7 mouse cellular contexts compared by ENCODE assay signal in the genomic region with DNA sequence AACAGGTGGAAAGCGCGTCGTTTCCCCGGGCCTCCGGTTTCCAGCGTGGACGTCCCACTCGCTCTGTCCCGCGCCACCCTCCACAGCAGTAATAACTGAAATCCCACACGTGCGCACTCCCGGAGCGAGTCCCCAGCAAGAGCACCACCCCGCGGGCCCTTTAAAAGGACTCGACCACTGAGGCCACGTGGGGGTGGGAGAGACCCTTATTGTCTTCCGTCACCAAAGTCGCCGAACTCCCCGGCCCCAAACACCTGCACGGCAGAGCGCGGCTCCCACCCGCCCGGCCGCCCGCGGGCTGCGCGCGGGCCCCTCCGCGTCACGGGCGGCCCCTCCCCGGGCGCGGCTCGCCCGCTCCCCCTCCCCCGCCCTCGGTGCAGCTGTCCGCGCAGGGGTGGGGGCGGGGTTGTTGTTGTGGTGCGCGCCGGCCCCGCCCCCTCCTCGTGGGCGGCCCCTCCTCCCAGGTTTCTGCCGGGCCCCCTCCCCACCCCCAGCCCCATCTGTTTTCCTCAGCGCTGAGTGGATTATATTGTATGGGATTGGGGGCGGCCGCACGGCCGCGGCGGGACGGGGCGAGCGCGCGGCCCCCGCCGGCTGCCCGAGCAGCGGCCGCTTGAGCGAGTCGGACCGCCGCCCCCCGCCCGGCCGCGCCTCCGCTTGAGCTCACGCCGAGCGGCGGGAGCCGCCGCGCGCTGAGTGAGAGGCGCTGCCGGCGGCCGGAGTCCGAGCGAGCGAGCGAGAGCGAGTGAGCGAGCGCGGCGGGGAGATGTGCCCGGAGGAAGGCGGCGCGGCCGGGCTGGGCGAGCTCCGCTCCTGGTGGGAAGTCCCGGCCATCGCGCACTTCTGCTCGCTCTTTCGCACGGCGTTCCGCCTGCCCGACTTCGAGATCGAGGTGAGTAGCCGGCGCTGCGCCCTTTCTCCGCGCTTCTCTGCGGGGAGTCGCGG. TPM values are rescaled to one million over a fixed set of nuclear protein-coding genes. Genes with fewer than 3 reads are reported as not detected.
A peak's percentile ranks its signal among the peaks of the same experiment; 100 is the strongest.
DNase-seq lines count a peak whose midpoint lies in the region; ATAC-seq lines count a peak whose summit lies in the region.

A gene (plus strand): TSS at position 554 of the 945 bp plus-strand sequence.

- peak; percentile 86 for DNase-seq in adrenal gland, postnatal 14 days
- peak; percentile 80 for DNase-seq in embryo, embryonic 11.5 days (ENCODE audit: low read depth, low spot score)
- peak; percentile 53 to 70 for DNase-seq in gastrocnemius, postnatal 4 days (ENCODE audit: low spot score in 2 of 2)
- peak; percentile 76 for DNase-seq in kidney, adult 11 months
- DNase-seq in limb, embryonic 10.5 days (ENCODE audit: low spot score) = peak; percentile 92
- peak; percentile 68 for DNase-seq in spleen, adult 12 weeks (ENCODE audit: low spot score)

- H3K36me3 ChIP-seq in limb, embryonic 10.5 days = no peaks in the 10 kb centered on the region
- no peaks in the 10 kb centered on the region for H3K36me3 ChIP-seq in midbrain, embryonic 12.5 days

- H3K9ac ChIP-seq in midbrain, embryonic 12.5 days (replicated peaks) = peak within 1 kb of the TSS; percentile 91

- no peaks in the 10 kb centered on the region for H3K27me3 ChIP-seq in limb, embryonic 10.5 days (ENCODE audit: low read depth, poor library complexity, severe bottlenecking)
- H3K27me3 ChIP-seq in midbrain, embryonic 12.5 days = peaks cover 7% of the 10 kb centered on the region

- peaks cover 27% of the 10 kb centered on the region for H3K4me1 ChIP-seq in limb, embryonic 10.5 days
- peaks cover 19% of the 10 kb centered on the region for H3K4me1 ChIP-seq in midbrain, embryonic 12.5 days

- ATAC-seq in midbrain, embryonic 12.5 days (ENCODE audit: low FRiP score, low read depth) = peak; percentile 88

- peak within 1 kb of the TSS; percentile 99 for H3K27ac ChIP-seq in limb, embryonic 10.5 days
- H3K27ac ChIP-seq in midbrain, embryonic 12.5 days (replicated peaks) = peak within 1 kb of the TSS; percentile 100

- peak within 1 kb of the TSS; percentile 81 for H3K4me2 ChIP-seq in midbrain, embryonic 12.5 days (replicated peaks)

- H3K9me3 ChIP-seq in limb, embryonic 10.5 days (replicated peaks) = no peaks in the 10 kb centered on the region
- no peaks in the 10 kb centered on the region for H3K9me3 ChIP-seq in midbrain, embryonic 12.5 days

- peak within 1 kb of the TSS; percentile 98 for H3K4me3 ChIP-seq in limb, embryonic 10.5 days
- peak within 1 kb of the TSS; percentile 92 for H3K4me3 ChIP-seq in midbrain, embryonic 12.5 days

- WGBS in limb, embryonic 10.5 days = 2% methylated on average over 127 of the region's 127 CpGs
- under 1% methylated on average over 94 of the region's 127 CpGs for WGBS in midbrain, embryonic 12.5 days

RNA-seq across cellular contexts. Expression of the gene that starts here (rescaled TPM):
- 16.3 and 20.4 TPM in 2 replicates for total RNA-seq in adrenal gland, postnatal 14 days (2021)
- total RNA-seq in gastrocnemius, postnatal 4 days (2021) = 10 to 100 TPM; 14.4 to 18.9 TPM
- 12.7 and 17.5 TPM in 2 replicates for polyA plus RNA-seq in limb, embryonic 10.5 days (2016; fragmentation: Nextera tagmentation; extraction: Ambion mirVana)
- 13.6 and 16.8 TPM in 2 replicates for polyA plus RNA-seq in midbrain, embryonic 12.5 days (2016; fragmentation: Nextera tagmentation; extraction: Ambion mirVana)

Comparison
In these comparisons a context has a peak if more than half of its experiments do, and no peak if none do; other contexts are left out.
1. Peak in every context shown above with its lines: DNase-seq, ATAC-seq, H3K4me3 ChIP-seq and H3K27ac ChIP-seq.